Mouse (Mus musculus) 3134 (cell line): ENCODE measurements around the gene Kirrel.
A peak's percentile ranks its signal among the peaks of the same experiment; 100 is the strongest.

Experiments
- DNase-seq: peaks from one replicate; pipeline ENCODE4 v3.0.0-alpha.2; 2011; ENCODE audit warnings: low spot score; ENCODE audit not compliant: insufficient read length; ENCODE audit errors: extremely low read depth

Gene Kirrel

GRCm38 (mm10) chr3:87089694-87090565 lies 84.6 kb downstream of the Kirrel start:
- no peak for DNase-seq

GRCm38 (mm10) chr3:87087146-87087545 lies 87.4 kb downstream of the Kirrel start:
- no peak for DNase-seq

- DNase-seq: no peak
Observed at GRCm38 (mm10) chr3:87082235-87082634, 92.3 kb downstream of the Kirrel start.

GRCm38 (mm10) chr3:87079751-87080150 lies 94.8 kb downstream of the Kirrel start:
- DNase-seq: no peak

GRCm38 (mm10) chr3:87079301-87079700 lies 95.2 kb downstream of the Kirrel start:
- DNase-seq: no peak

GRCm38 (mm10) chr3:87077681-87078080 lies 96.9 kb downstream of the Kirrel start:
- no peak for DNase-seq

- no peak for DNase-seq
Observed at GRCm38 (mm10) chr3:87076899-87077298, 97.6 kb downstream of the Kirrel start.

- DNase-seq: no peak
Observed at GRCm38 (mm10) chr3:87076161-87076560, 98.4 kb downstream of the Kirrel start.

GRCm38 (mm10) chr3:87072612-87073515 lies 101.7 kb downstream of the Kirrel start:
- DNase-seq: peak; percentile 79

GRCm38 (mm10) chr3:87072191-87072590 lies 102.4 kb downstream of the Kirrel start:
- no peak for DNase-seq

GRCm38 (mm10) chr3:87067396-87067975 lies 107.1 kb downstream of the Kirrel start:
- no peak for DNase-seq

- no peak for DNase-seq
Observed at GRCm38 (mm10) chr3:87053939-87054338, 120.6 kb downstream of the Kirrel start.

GRCm38 (mm10) chr3:87047801-87048200 lies 126.7 kb downstream of the Kirrel start:
- no peak for DNase-seq

- DNase-seq: no peak
Observed at GRCm38 (mm10) chr3:87041733-87042132, 132.8 kb downstream of the Kirrel start.

- no peak for DNase-seq
Observed at GRCm38 (mm10) chr3:87038500-87038899, 136.0 kb downstream of the Kirrel start.

GRCm38 (mm10) chr3:87034061-87034460 lies 140.5 kb downstream of the Kirrel start:
- no peak for DNase-seq

GRCm38 (mm10) chr3:87033357-87033756 lies 141.2 kb downstream of the Kirrel start:
- DNase-seq: peak; percentile 26

GRCm38 (mm10) chr3:87030855-87031254 lies 143.7 kb downstream of the Kirrel start:
- DNase-seq: peak; percentile 16
